Mouse (Mus musculus): ENCODE measurements around the gene Zbtb11.
"Not testable (repeated sequence)": the region's sequence is repeated elsewhere in the genome, so short reads cannot be mapped to it uniquely, and the experiment has no call there.

Gene Zbtb11

DNA sequence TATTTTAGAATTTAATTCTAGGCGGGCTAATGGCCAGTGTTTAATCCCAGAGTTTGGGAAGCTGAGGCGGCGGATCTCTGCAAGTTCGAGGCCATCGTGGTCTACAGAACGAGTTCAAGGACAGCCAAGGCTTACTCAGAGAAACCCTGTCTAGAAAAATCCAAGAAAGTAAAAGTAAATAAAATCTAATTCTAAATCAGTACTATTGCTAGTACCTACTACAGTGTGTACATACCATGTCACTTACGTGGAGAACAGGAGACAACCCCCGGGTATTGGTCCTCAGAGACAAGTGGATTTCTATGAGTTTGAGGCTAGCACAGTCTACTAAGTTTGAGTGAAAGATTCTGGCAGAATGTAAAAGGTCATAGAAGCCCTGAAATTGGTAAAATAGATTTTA, 64.4 kb downstream of the Zbtb11 start:
- DNase-seq = no peak

DNA sequence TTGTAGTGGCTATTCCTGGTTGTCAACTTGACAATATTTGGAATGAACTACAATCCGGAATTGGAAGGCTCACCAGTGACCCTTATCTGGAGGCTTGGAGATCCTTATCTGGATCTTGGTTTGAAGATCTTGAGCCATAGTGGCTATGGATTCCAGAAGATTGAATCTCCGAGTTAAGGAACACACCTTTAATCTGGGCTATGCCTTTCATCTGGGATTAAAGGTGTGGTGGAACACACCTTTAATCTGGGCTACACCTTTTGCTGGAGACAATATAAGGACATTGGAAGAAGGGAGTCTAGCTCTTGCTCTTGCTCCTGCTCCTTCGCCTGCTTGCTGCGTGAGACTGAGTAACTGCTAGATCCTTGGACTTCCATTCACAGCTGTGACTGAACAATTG, 74.4 kb downstream of the Zbtb11 start, which contains the start of gene Senp7:
Senp7 (plus strand) TSS at position 301 of the 400 bp plus-strand sequence.
- not testable (repeated sequence) for DNase-seq

DNA sequence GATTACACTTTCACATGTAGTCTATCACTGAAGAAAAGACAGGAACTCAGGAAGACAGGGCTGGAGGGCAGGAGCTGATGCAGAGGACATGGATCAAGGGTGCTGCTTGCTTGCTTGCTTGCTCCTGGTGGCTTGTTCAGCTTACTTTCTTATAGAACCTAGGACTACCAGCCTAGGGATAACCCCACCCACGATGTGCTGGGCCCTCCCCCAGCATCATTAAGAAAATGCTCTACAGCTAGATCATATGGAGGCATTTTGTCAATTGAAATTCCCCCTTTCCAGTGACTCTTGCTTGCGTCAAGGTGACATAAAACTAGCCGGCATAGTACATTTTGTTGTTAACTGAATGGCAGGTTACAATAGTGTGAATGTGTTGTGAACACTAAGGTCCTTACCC, 82.2 kb downstream of the Zbtb11 start:
- DNase-seq = no peak

DNA sequence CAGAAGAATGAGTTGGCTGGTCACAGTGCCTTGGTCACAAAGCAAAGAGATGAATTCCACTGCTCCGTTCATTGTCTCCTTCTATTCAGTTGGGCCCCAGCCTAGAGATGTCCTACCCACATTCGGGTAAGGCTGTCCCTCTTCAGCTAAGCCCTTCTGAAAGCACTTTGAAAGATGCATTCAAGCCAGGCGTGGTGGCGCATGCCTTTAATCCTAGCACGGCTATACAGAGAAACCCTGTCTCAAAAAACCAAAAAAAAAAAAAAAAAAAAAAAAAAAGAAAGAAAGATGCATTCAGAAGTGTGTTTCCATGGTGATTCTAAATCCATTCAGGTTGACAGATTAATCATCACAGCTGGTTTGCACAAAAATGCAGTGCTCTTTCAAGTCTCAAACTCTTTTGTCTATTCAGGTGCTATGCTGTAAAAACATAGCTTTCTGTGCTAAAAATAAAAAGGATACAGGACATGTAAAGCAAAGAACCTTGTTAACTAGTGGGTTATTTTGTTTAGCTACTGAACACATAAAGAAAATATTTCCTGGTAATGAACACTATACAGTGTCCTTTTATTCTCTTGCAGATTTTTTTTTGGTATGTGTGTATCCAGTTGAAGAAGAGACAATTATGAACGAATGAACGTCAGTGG, 83.4 kb downstream of the Zbtb11 start:
- DNase-seq = no peak

DNA sequence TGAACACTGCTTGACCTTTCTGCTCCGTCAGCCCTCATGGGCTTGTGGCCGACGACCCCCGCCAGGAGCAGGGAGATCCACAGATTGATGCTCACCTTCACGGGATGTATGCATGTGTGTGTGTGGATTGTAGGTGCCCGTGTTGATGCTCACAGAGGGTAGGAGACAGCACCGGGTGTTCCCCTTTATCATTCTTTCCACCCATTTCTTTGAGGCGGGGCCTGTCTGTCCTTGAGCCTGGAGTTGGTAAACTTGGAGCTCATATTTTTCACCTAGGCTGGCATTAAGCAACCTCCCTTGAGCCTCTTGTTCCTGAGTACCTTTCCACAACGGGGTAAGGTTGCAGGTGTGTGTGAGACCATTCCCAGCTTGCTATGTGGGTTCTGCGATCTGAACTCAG, 84.5 kb downstream of the Zbtb11 start:
- DNase-seq = no peak

All from cerebellum, postnatal 14 days (tissue).